ENCODE assay signal across 21 mouse cellular contexts in the genomic region with DNA sequence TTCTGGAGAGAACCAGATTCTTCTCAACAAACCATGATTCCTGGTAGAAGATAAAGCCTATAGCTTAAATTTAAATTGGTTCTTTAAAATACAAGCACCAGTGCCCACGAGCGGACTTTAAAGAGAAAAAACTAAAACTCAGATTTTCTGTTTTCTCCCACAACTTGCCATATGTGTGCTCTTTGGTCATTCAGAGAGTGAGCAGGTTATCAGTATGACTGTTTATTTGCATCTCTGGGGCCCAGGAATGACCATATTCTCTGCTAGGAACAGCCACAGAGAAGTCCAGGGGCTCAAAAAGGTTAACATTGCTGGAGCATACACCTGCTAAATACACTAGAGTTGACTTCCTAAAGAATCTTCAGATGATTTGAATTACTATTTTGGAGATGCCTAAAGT.
"Had no signal": no experiment of that assay in that cellular context is flagged by ENCODE, and none has a peak within 500 bp of the region (broad histone marks: within the 10 kb centered on the region; RNA-seq: fewer than 3 reads in every experiment).

No protein-coding gene starts in this region.

- H3K4me1 ChIP-seq: heart, embryonic 15.5 days; hindbrain, embryonic 10.5 days; hindbrain, embryonic 12.5 days; hindbrain, embryonic 13.5 days; hindbrain, embryonic 15.5 days; intestine, embryonic 15.5 days; kidney, embryonic 15.5 days had no signal

- H3K27ac ChIP-seq: heart, embryonic 13.5 days; heart, embryonic 15.5 days; hindbrain, embryonic 10.5 days; hindbrain, embryonic 12.5 days; hindbrain, embryonic 13.5 days; hindbrain, embryonic 14.5 days; hindbrain, embryonic 15.5 days; hindbrain, postnatal 0 days; intestine, embryonic 15.5 days; kidney, embryonic 15.5 days; kidney, postnatal 0 days; layer of hippocampus, adult 2 months; left cerebral cortex, adult 2 months had no signal

- H3K4me2 ChIP-seq: heart, embryonic 11.5 days; heart, embryonic 12.5 days; heart, embryonic 13.5 days; heart, embryonic 15.5 days; hindbrain, embryonic 12.5 days; hindbrain, embryonic 13.5 days; hindbrain, embryonic 14.5 days; hindbrain, embryonic 15.5 days; intestine, embryonic 15.5 days; kidney, embryonic 15.5 days had no signal

- H3K4me3 ChIP-seq: heart, embryonic 12.5 days; heart, embryonic 13.5 days; heart, embryonic 15.5 days; hindbrain, embryonic 10.5 days; hindbrain, embryonic 12.5 days; hindbrain, embryonic 13.5 days; hindbrain, embryonic 15.5 days; intestine, embryonic 15.5 days; kidney, embryonic 15.5 days; layer of hippocampus, adult 2 months; left cerebral cortex, adult 2 months had no signal

- H3K9me3 ChIP-seq: heart, embryonic 12.5 days; heart, embryonic 13.5 days; heart, embryonic 15.5 days; hindbrain, embryonic 10.5 days; hindbrain, embryonic 12.5 days; hindbrain, embryonic 13.5 days; hindbrain, embryonic 15.5 days; intestine, embryonic 15.5 days; kidney, embryonic 15.5 days had no signal

- DNase-seq: kidney, adult 11 months; kidney, adult 18-20 months; kidney, adult 9 months; kidney, postnatal 25 days; kidney, postnatal 4 days; layer of hippocampus, adult 9-11 months had no signal

- H3K27me3 ChIP-seq: heart, embryonic 12.5 days; heart, embryonic 13.5 days; heart, embryonic 15.5 days; hindbrain, embryonic 12.5 days; hindbrain, embryonic 13.5 days; hindbrain, embryonic 15.5 days; intestine, embryonic 15.5 days; kidney, embryonic 15.5 days had no signal

- H3K9ac ChIP-seq: heart, embryonic 12.5 days; heart, embryonic 13.5 days; heart, embryonic 15.5 days; hindbrain, embryonic 12.5 days; hindbrain, embryonic 13.5 days; hindbrain, embryonic 14.5 days; hindbrain, embryonic 15.5 days; intestine, embryonic 15.5 days; kidney, embryonic 15.5 days had no signal
